Mouse (Mus musculus): ENCODE data around the gene Mfsd11.
A peak's percentile ranks its signal among the peaks of the same experiment; 100 is the strongest.
"Not testable (repeated sequence)": the region's sequence is repeated elsewhere in the genome, so short reads cannot be mapped to it uniquely, and the experiment has no call there.

Gene Mfsd11

GRCm38 (mm10) chr11:116821057-116821940 is 30.9 kb upstream of the Mfsd11 start:
- no peak for DNase-seq (ENCODE audit: low read depth, low spot score)

DNA sequence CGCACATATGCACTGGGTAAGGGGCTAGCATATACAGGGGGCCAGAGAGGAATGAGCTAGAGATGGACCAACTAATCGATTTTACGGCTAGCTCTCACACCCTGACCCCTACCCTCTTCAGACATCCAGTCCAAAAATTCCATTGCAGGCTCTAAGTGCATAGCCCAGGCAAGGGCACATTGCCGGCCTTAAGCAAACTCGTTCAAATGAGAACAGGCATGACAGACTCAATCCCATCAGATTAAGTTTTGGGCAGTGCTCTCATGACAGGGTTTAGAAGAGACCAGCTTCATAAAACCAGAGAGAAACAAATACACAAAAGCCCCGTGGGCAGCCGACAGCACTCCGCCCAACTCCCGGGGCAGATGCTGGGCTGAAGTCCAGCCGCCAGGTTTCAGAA is 30.0 kb upstream of the Mfsd11 start:
- DNase-seq (ENCODE audit: low read depth, low spot score), result no peak

DNA sequence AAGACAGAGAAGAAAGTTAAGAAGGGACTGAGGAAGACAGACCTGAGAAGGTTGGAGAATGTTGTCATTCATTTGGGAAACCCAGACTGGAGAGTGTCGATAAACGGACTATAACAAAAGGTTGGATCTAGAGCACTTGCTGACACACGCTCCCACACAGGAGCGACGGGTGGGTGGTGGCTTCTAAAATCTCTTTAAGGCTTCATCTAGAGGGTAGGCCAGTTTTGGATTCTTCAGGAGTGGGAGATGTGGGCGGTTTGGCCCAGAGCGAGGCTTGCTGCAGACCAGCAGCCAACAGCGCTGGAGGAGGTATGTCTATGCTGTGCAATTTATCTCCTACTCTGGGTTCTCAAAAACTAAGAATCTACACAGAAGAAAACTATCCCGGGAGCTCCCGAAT is 29.6 kb upstream of the Mfsd11 start:
- DNase-seq (ENCODE audit: low read depth, low spot score), result no peak

GRCm38 (mm10) chr11:116823255-116823654 is 29.0 kb upstream of the Mfsd11 start:
- DNase-seq (ENCODE audit: low read depth, low spot score), result no peak

DNA sequence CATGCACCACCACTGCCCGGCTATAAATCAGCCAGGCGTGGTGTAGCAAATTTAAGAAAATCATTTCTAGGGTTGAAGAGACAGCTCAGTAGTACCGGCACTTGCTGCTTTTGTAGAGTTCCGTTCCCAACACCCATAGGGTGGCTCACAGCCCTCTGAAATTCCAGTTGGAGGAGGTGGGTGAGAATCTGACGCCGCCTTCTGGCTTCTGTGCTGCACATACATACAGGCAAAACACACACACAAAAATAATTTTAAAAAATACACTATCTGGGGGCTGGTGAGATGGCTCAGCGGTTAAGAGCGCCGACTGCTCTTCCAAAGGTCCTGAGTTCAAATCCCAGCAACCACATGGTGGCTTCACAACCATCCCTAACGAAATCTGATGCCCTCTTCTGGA is 28.4 kb upstream of the Mfsd11 start:
- DNase-seq (ENCODE audit: low read depth, low spot score), result not testable (repeated sequence)

DNA sequence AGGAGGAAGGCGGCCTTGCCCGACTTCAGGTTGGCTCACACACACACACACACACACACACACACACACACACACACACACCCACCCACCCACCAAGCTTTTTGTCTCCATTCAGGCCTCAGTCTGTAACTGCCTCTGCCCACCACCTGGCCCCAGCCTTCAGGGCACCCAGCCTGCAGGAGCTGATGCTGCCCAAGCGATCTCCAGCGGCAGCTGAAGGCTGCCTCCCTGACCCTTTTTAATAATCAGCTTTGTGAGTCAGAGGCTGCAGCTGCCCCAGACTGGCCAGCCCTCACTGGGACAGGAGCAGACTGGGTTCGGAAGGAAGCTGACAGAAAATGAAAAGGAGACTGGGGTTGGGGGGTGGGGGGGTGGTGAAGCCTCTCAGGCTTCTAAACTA is 27.0 kb upstream of the Mfsd11 start:
- DNase-seq (ENCODE audit: low read depth, low spot score), result no peak

GRCm38 (mm10) chr11:116826550-116827504 is 25.4 kb upstream of the Mfsd11 start:
- DNase-seq (ENCODE audit: low read depth, low spot score), result no peak

- peak; percentile 37 for DNase-seq (ENCODE audit: low read depth, low spot score)
Observed at GRCm38 (mm10) chr11:116827534-116828165, 24.6 kb upstream of the Mfsd11 start, which contains the start of gene Mxra7. TSS of gene Mxra7 (minus strand) at chr11:116828046.

DNA sequence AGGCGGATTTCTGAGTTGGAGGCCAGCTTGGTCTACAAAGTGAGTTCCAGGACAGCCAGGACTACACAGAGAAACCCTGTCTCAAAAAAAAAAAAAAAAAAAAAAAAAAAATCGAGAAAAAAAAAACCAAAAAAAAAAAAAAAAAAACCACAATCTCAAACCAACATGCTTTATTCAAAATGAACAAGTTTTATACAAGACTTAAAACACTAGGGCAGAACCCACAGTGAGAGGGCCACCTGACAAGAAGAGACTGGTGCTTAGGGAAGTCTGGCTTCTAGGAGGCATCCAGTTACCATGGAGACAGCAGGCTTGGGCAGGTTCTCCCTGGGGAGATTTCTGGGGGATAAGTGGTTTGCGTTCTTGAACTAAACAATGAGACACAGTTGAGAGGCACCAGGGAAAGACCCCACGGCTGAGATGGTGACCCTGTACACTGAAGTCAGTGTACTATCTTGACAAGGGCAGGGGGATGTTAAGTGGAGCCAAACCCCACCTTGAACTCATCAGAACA is 20.0 kb upstream of the Mfsd11 start:
- DNase-seq (ENCODE audit: low read depth, low spot score), result no peak

DNA sequence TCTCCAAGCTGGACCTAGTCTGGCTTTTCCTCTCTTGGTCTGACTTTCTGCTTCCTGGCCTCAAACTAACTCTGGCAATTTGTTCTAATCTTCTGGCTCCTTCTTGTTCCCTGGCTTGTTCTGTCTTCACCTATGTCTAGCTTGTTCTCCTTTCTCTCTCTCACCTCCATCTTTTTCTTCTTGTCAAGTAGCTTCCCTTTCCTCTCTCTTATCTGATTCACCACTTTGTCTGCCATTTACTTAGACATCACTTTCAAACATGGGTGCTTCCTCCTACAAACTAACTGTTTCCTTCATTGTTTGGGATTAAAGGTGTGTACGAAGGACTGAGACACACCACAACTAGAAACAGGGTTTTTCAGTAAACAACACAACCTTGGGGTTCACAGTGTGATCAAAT is 17.3 kb upstream of the Mfsd11 start:
- DNase-seq (ENCODE audit: low read depth, low spot score), result no peak

GRCm38 (mm10) chr11:116836283-116836682 is 16.0 kb upstream of the Mfsd11 start:
- DNase-seq (ENCODE audit: low read depth, low spot score), result no peak

DNA sequence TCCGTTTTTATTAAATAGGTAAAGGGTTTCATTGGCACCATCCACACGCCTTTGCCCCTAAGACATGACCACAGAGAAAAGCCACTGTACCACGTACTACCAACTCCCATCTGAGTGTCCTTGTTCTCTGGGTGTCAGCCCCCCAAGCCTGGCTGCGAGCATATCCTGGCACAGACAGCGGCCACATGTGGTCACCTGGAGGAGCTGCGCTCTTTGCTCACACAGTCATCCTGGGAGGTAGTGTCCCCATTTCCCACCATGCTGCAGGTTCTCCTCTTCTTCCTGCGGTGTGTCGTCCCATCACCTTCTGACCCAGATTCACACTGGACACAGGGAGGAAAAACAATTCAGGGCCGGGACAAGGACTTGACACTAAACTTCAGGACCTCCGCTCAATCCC is 14.8 kb upstream of the Mfsd11 start:
- DNase-seq (ENCODE audit: low read depth, low spot score), result no peak

DNA sequence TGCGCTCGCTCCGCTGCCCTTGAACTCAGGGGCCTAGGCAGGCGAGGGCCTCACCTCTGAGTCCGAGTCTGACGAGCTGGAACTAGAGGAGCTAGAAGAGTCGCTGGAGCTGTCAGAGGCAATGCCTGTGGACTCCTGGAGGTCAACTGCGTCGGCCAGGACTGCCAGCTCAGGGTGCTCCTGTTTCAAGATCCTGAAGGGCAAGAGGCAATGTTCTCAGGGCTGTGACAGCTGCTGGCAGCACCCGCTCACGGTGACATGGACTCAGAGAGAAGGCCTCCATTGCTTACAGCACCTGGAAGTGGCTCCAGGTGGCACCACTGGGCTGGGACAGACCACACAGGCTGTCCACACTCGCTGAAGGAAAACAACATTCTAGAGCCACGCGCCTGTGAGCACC is 13.3 kb upstream of the Mfsd11 start:
- DNase-seq (ENCODE audit: low read depth, low spot score), result no peak

DNA sequence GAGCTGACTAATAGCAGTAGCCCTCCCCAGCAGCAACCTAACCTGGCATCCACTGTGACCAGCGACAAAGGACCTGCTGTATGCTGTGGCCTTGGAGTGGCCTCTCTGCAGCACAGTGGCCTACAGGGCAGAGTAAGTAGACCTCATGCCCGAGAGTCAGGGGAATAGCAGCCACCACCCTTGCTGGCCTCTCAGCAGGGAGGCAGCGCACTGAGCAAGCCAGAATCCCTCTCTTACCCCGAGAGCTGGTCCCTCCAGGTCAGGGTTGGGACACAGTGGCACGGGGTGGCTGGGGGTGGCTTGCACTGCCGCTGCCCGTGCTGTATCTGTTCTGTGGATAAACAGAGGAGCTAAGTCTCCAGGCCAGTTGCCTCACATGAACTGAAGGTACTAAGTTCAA is 12.6 kb upstream of the Mfsd11 start:
- no peak for DNase-seq (ENCODE audit: low read depth, low spot score)

GRCm38 (mm10) chr11:116840748-116841147 is 11.5 kb upstream of the Mfsd11 start:
- DNase-seq (ENCODE audit: low read depth, low spot score), result no peak

DNA sequence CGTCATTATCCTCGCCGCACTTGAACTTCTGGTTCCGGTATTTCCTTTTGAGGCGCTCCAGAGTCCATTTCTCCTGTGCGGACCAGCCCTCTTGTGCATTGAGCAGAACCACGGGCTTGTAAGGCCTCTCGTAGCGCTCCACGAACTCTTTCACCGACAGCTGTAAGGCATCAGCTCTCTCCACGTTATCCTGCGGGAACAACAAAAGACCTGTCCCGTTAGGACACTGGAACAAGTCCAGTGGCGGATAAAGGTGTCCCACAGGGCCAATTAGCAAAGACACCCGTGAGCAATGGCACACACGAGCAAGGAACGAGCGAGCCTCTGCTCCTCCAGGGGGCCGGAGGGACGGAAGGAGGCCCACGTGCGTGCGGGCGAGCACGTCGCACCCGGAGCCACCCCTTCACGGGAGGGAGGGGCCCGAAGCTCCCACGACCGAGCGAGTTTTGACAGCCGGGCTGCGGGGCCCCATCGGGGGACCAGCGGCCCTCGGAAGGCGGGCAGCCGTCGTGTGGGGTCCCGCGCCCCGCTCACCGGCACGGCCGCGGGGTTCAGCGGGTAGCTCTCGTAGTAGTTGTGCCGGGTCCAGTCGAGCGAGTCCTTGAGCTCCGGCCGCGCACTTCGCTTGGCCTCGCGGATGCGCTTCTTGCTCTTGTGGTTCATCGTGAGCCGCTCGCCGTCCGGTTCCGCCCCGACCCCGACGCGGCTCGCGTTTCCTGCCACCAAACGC is 9.5 kb upstream of the Mfsd11 start:
- DNase-seq (ENCODE audit: low read depth, low spot score), result peak; percentile 86

DNA sequence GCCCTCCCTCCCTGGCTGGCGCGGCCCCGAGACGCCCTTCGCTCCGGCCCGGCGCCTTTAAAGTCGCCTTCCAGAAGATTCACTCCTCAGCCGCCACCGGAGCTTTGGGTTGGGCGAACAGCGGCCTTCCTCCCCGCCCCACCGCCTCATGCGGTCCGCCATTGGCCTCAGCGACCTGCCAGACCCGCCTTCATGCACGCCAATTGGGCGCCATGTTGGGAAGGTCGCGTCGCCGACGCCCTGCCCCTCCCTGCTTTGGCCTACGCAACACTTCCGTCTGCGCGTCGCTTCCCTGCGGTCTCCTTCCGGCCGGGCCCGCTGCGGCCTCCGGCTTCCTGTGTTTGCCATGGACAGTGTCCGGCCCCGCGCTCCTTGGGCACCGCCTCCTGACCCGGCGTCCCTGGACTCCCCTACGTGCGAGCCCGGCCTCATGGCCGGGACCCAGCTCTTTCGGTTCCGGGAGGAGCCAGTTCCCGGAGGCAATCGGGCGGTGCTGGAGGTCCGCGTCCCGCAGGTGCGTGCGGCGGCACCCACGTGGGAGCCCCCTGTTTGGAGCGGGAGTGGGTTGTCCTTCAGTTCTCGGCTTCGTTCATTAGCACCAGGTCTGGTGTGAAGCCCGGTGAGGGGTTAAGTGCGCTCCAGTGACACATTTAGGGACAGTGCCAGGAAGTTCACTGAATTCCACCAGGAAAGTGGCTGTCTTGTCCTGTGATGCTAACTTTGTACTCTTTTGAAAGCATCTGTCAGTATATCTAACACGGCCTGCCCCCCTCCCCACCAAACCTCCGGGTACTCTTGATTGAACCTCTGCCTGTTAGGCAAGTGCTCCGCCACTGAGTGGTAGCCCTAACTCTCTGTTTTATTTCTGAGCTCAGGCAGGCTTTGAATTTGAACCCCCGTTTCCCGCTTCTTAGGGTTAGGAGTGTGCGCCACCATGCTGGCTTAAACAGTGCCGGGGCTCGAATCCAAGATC is 8.7 kb upstream of the Mfsd11 start, which contains the start of the genes Mettl23 and Jmjd6:
TSS of gene Mettl23 (plus strand) at position 18 of the 973 bp plus-strand sequence.
TSS of gene Jmjd6 (minus strand) at position 189 of the 973 bp plus-strand sequence.
- DNase-seq (ENCODE audit: low read depth, low spot score), result peak; percentile 98

DNA sequence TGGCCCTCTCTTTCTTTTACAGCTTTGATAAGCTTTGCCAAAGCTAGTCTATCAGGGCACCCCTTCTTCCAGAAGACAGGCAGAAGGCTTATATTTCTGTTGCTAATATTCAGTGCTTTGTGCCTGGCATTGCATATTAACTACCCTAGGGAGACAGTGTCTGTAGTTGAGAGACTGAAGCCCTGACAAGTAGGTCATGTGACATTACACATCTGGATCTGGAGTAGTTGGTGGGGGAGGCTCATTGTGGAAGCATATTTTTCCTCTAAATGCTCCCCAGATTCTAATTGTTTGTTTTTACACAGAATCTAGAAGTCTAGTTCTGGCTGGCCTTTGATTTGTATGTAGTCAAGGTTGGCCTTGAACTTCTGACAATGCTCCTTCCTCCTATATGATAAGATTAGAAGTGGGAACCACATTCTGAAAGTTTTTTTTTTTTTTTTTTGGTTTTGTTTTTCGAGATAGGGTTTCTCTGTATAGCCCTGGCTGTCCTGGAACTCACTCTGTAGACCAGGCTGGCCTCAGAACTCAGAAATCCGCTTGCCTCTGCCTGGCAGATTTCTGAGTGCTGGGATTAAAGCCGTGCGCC is 5.6 kb upstream of the Mfsd11 start:
- no peak for DNase-seq (ENCODE audit: low read depth, low spot score)

Data from CD4-positive helper T cell, adult 2 months (primary cell).